ENCODE assay signal across 10 mouse cellular contexts in the genomic region with DNA sequence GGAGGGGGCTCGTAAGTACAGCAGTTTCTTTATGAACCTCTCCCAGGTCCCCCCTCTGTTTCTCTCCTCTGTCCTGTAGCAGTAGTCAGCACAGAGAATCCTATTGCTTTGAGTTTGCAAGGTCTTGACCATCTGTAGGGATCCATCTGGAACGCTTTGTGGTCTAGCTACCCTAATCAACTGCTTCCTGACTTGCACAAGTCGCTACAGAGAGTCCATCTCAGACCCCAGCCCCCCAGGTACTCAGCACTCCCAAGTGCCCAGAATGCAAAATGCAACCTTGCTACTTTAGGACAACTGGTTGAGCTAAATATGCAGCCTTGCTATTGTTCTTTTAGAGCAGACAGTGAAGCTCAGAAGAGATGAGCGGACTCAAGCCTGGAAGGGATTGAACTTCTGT. TPM values are rescaled to one million over a fixed set of nuclear protein-coding genes. Genes with fewer than 3 reads are reported as not detected.
DNase-seq lines count a peak whose midpoint lies in the region; ATAC-seq and TF ChIP-seq lines count a peak whose summit lies in the region.
"Had no signal": no experiment of that assay in that cellular context is flagged by ENCODE, and none has a peak within 500 bp of the region (broad histone marks: within the 10 kb centered on the region; RNA-seq: fewer than 3 reads in every experiment).

No protein-coding gene starts in this region.

- H3K9me3 ChIP-seq in hindbrain, embryonic 10.5 days: no peaks in the 10 kb centered on the region
- H3K9me3 ChIP-seq in hindbrain, embryonic 16.5 days (ENCODE audit: control insufficient read depth, low read length): no peaks in the 10 kb centered on the region
- no peaks in the 10 kb centered on the region for H3K9me3 ChIP-seq in neural tube, embryonic 12.5 days
- H3K9me3 ChIP-seq in intestine, embryonic 14.5 days (ENCODE audit: control insufficient read depth, low read length): no peaks in the 10 kb centered on the region

- peaks cover 66% of the 10 kb centered on the region for H3K27me3 ChIP-seq in hindbrain, embryonic 10.5 days (ENCODE audit: insufficient read depth, poor library complexity, severe bottlenecking)
- peaks cover 3% of the 10 kb centered on the region for H3K27me3 ChIP-seq in hindbrain, embryonic 16.5 days (replicated peaks; ENCODE audit: control insufficient read depth, insufficient read depth, low read length)
- H3K27me3 ChIP-seq in neural tube, embryonic 12.5 days (replicated peaks): peaks cover 49% of the 10 kb centered on the region
- H3K27me3 ChIP-seq in intestine, embryonic 14.5 days (replicated peaks; ENCODE audit: control insufficient read depth, insufficient read depth, low read length): no peaks in the 10 kb centered on the region
- H3K27me3 ChIP-seq in small intestine, adult 2 months (ENCODE audit: control insufficient read depth, insufficient read depth, low read length): peaks cover 7% of the 10 kb centered on the region

- no peak for TF ChIP-seq CTCF in small intestine, adult 2 months (IDR thresholded peaks at IDR 0.05; ENCODE audit: extremely low read depth, insufficient read length, insufficient replicate concordance, low read depth, low read length)

- H3K27ac ChIP-seq in hindbrain, embryonic 10.5 days: no peak overlapping the region
- H3K27ac ChIP-seq in hindbrain, embryonic 16.5 days (ENCODE audit: low read depth, low read length): no peak overlapping the region
- H3K27ac ChIP-seq in neural tube, embryonic 12.5 days: no peak overlapping the region
- H3K27ac ChIP-seq in intestine, embryonic 14.5 days (ENCODE audit: low read depth): peak overlapping the region; percentile 70; the same call in 1 of the 2 replicates
- H3K27ac ChIP-seq in small intestine, adult 2 months (ENCODE audit: insufficient read depth, low read depth, low read length): peak overlapping the region; percentile 92

- no peak for TF ChIP-seq POLR2A in small intestine, adult 2 months (IDR thresholded peaks at IDR 0.05; ENCODE audit: low read depth, low read length)

- no peak overlapping the region; the same call in 1 of the 2 replicates for H3K4me2 ChIP-seq in hindbrain, embryonic 16.5 days (ENCODE audit: low read length)
- H3K4me2 ChIP-seq in neural tube, embryonic 12.5 days (replicated peaks): peak overlapping the region; percentile 100
- H3K4me2 ChIP-seq in intestine, embryonic 14.5 days (ENCODE audit: low read length): peak overlapping the region; percentile 82

- H3K4me1 ChIP-seq in hindbrain, embryonic 10.5 days (replicated peaks): peaks cover 38% of the 10 kb centered on the region
- H3K4me1 ChIP-seq in hindbrain, embryonic 16.5 days (ENCODE audit: control insufficient read depth, insufficient read depth, low read depth, low read length): peaks cover 4% of the 10 kb centered on the region; the same call in 1 of the 2 replicates
- H3K4me1 ChIP-seq in neural tube, embryonic 12.5 days: peaks cover 23% of the 10 kb centered on the region
- peaks cover 63% of the 10 kb centered on the region for H3K4me1 ChIP-seq in intestine, embryonic 14.5 days (replicated peaks; ENCODE audit: control insufficient read depth, insufficient read depth, low read length)
- H3K4me1 ChIP-seq in small intestine, adult 2 months (ENCODE audit: control insufficient read depth, insufficient read depth, insufficient read length, low read length): peaks cover 20% of the 10 kb centered on the region

- DNase-seq in hindbrain, embryonic 10.5 days (ENCODE audit: low spot score): no peak
- no peak for DNase-seq in neural tube, embryonic 10.5 days (ENCODE audit: extremely low spot score, low spot score)
- no peak for DNase-seq in intestine, embryonic 14.5 days (ENCODE audit: low spot score)
- no peak for DNase-seq in cerebellum, postnatal 14 days
- DNase-seq in urinary bladder, adult 18-20 months (ENCODE audit: low spot score in 2 of 2): no peak
- DNase-seq: adrenal gland, adult 8-10 months; kidney, postnatal 10 days had no signal

- H3K4me3 ChIP-seq in hindbrain, embryonic 10.5 days: peak overlapping the region; percentile 71; the same call in 1 of the 2 replicates
- H3K4me3 ChIP-seq in hindbrain, embryonic 16.5 days (ENCODE audit: low read length): no peak overlapping the region
- no peak overlapping the region for H3K4me3 ChIP-seq in neural tube, embryonic 12.5 days
- H3K4me3 ChIP-seq in intestine, embryonic 14.5 days (ENCODE audit: low read depth, low read length): peak overlapping the region; percentile 77
- H3K4me3 ChIP-seq in small intestine, adult 2 months (ENCODE audit: low read depth, low read length): peak overlapping the region; percentile 98

- H3K36me3 ChIP-seq in hindbrain, embryonic 10.5 days: no peaks in the 10 kb centered on the region
- no peaks in the 10 kb centered on the region for H3K36me3 ChIP-seq in hindbrain, embryonic 16.5 days (ENCODE audit: control insufficient read depth, insufficient read depth, low read length)
- no peaks in the 10 kb centered on the region for H3K36me3 ChIP-seq in neural tube, embryonic 12.5 days
- H3K36me3 ChIP-seq in intestine, embryonic 14.5 days (ENCODE audit: control insufficient read depth, insufficient read depth, low read length): no peaks in the 10 kb centered on the region
- no peaks in the 10 kb centered on the region for H3K36me3 ChIP-seq in small intestine, adult 2 months (ENCODE audit: control insufficient read depth, insufficient read depth, low read length)

- ATAC-seq in hindbrain, embryonic 16.5 days: no peak
- ATAC-seq in neural tube, embryonic 12.5 days (ENCODE audit: low FRiP score, low read depth): no peak
- no peak for ATAC-seq in intestine, embryonic 14.5 days (replicated peaks; ENCODE audit: low FRiP score, low TSS enrichment, low read depth)

- no peak overlapping the region for H3K9ac ChIP-seq in hindbrain, embryonic 16.5 days (ENCODE audit: low read depth, low read length)
- no peak overlapping the region for H3K9ac ChIP-seq in neural tube, embryonic 12.5 days
- peak overlapping the region; percentile 83; the same call in 1 of the 2 replicates for H3K9ac ChIP-seq in intestine, embryonic 14.5 days (ENCODE audit: low read length)

- 71% methylated on average over 4 of the region's 4 CpGs for WGBS in hindbrain, embryonic 10.5 days
- WGBS in hindbrain, embryonic 16.5 days: 76% methylated on average over 4 of the region's 4 CpGs
- WGBS in neural tube, embryonic 12.5 days: 77% methylated on average over 4 of the region's 4 CpGs
- 70% methylated on average over 4 of the region's 4 CpGs for WGBS in intestine, embryonic 14.5 days
- WGBS in small intestine, adult 2 months: 74% methylated on average over 4 of the region's 4 CpGs

RNA-seq across cellular contexts. Expression of gene Rcsd1, which starts 3.1 kb away (rescaled TPM):
- polyA plus RNA-seq in hindbrain, embryonic 10.5 days (2016; fragmentation: Nextera tagmentation; extraction: Ambion mirVana): 11.2 and 11.4 TPM in 2 replicates
- polyA plus RNA-seq in hindbrain, embryonic 16.5 days (2015; fragmentation: Nextera tagmentation; extraction: Ambion mirVana): 9.5 and 12.5 TPM in 2 replicates
- 13.8 and 15.2 TPM in 2 replicates for polyA plus RNA-seq in neural tube, embryonic 12.5 days (2016; fragmentation: Nextera tagmentation; extraction: Ambion mirVana)
- 29.1 and 31.4 TPM in 2 replicates for polyA plus RNA-seq in intestine, embryonic 14.5 days (2014; fragmentation: Nextera tagmentation; extraction: Ambion mirVana)
- polyA plus RNA-seq in small intestine, adult 2 months (2012; rRNA removed): 4.7 and 9.2 TPM in 2 replicates

RNA-seq across cellular contexts. Expression of gene Creg1, which starts 57.1 kb away (rescaled TPM):
- polyA plus RNA-seq in hindbrain, embryonic 10.5 days (2016; fragmentation: Nextera tagmentation; extraction: Ambion mirVana): 30.0 and 40.7 TPM in 2 replicates
- polyA plus RNA-seq in hindbrain, embryonic 16.5 days (2015; fragmentation: Nextera tagmentation; extraction: Ambion mirVana): 42.8 and 42.9 TPM in 2 replicates
- polyA plus RNA-seq in neural tube, embryonic 12.5 days (2016; fragmentation: Nextera tagmentation; extraction: Ambion mirVana): 33.0 and 33.1 TPM in 2 replicates
- 78.7 and 81.2 TPM in 2 replicates for polyA plus RNA-seq in intestine, embryonic 14.5 days (2014; fragmentation: Nextera tagmentation; extraction: Ambion mirVana)
- 29.4 and 48.2 TPM in 2 replicates for polyA plus RNA-seq in small intestine, adult 2 months (2012; rRNA removed)

Comparison
In these comparisons a context has a peak if more than half of its experiments do, and no peak if none do; other contexts are left out.
1. H3K4me3 ChIP-seq: peak in hindbrain, embryonic 10.5 days (single experiment), intestine, embryonic 14.5 days (single experiment) and small intestine, adult 2 months (single experiment); none in hindbrain, embryonic 16.5 days (single experiment) and neural tube, embryonic 12.5 days (single experiment).
2. H3K27ac ChIP-seq: peak in intestine, embryonic 14.5 days (single experiment) and small intestine, adult 2 months (single experiment); none in hindbrain, embryonic 10.5 days (single experiment), hindbrain, embryonic 16.5 days (single experiment) and neural tube, embryonic 12.5 days (single experiment).